ENCODE assay signal across 22 mouse cellular contexts in genomic region chr2:60375608-60376107, GRCm38 (mm10). TPM values are rescaled to one million over a fixed set of nuclear protein-coding genes. Genes with fewer than 3 reads are reported as not detected.
A peak's percentile ranks its signal among the peaks of the same experiment; 100 is the strongest.
DNase-seq lines count a peak whose midpoint lies in the region; ATAC-seq and TF ChIP-seq lines count a peak whose summit lies in the region.
"Had no signal": no experiment of that assay in that cellular context is flagged by ENCODE, and none has a peak within 500 bp of the region (broad histone marks: within the 10 kb centered on the region; RNA-seq: fewer than 3 reads in every experiment).

No protein-coding gene starts in this region.

- peak; percentile 84 for ATAC-seq in intestine, postnatal 0 days
- no peak for ATAC-seq in kidney, embryonic 14.5 days (ENCODE audit: low FRiP score, low TSS enrichment)
- ATAC-seq: activated CD4-positive, CD25-positive, alpha-beta regulatory T cell, adult 4 months; forebrain, embryonic 14.5 days; forebrain, postnatal 0 days; hindbrain, embryonic 16.5 days had no signal

- 0 out of 2 replicates have a peak overlapping the region, but pooled peaks have one; percentile 17 for H3K4me2 ChIP-seq in intestine, postnatal 0 days (replicated peaks; ENCODE audit: low read depth)
- H3K4me2 ChIP-seq in kidney, embryonic 14.5 days (replicated peaks; ENCODE audit: low read depth, low read length), result no peak overlapping the region
- H3K4me2 ChIP-seq: embryonic facial prominence, embryonic 12.5 days; embryonic facial prominence, embryonic 15.5 days; heart, embryonic 11.5 days; hindbrain, embryonic 12.5 days had no signal

- peaks cover 1% of the 10 kb centered on the region; the same call in 1 of the 2 replicates for H3K36me3 ChIP-seq in ES-E14 (ENCODE audit: control insufficient read depth, insufficient read depth, low read length, poor library complexity, severe bottlenecking)
- no peaks in the 10 kb centered on the region for H3K36me3 ChIP-seq in intestine, postnatal 0 days (ENCODE audit: control insufficient read depth, insufficient read depth)
- H3K36me3 ChIP-seq in kidney, embryonic 14.5 days (ENCODE audit: control insufficient read depth, insufficient read depth, low read length), result no peaks in the 10 kb centered on the region
- H3K36me3 ChIP-seq: embryonic facial prominence, embryonic 12.5 days; embryonic facial prominence, embryonic 15.5 days; hindbrain, embryonic 12.5 days had no signal

- TF ChIP-seq CTCF in intestine, postnatal 0 days (IDR thresholded peaks at IDR 0.05; ENCODE audit: low read depth), result no peak

- no peaks in the 10 kb centered on the region for H3K9me3 ChIP-seq in ES-E14 (ENCODE audit: control insufficient read depth, insufficient read depth, low read depth, low read length)
- no peaks in the 10 kb centered on the region for H3K9me3 ChIP-seq in intestine, postnatal 0 days (ENCODE audit: control insufficient read depth)
- no peaks in the 10 kb centered on the region for H3K9me3 ChIP-seq in kidney, embryonic 14.5 days (ENCODE audit: control insufficient read depth, low read length)
- H3K9me3 ChIP-seq: embryonic facial prominence, embryonic 12.5 days; embryonic facial prominence, embryonic 15.5 days; hindbrain, embryonic 12.5 days had no signal

- H3K4me1 ChIP-seq in ES-E14 (ENCODE audit: control insufficient read depth in 2 of 2, insufficient read depth in 2 of 2, low read length in 2 of 2, poor library complexity in 1 of 2), result peaks cover 0 to 7% of the 10 kb centered on the region in 2 experiments; a peak in 3 of 4 replicates
- H3K4me1 ChIP-seq in intestine, postnatal 0 days (replicated peaks; ENCODE audit: control insufficient read depth, insufficient read depth, low read length), result no peaks in the 10 kb centered on the region
- no peaks in the 10 kb centered on the region for H3K4me1 ChIP-seq in kidney, embryonic 14.5 days (ENCODE audit: control insufficient read depth, insufficient read depth, low read length)
- H3K4me1 ChIP-seq: embryonic facial prominence, embryonic 12.5 days; embryonic facial prominence, embryonic 15.5 days; hindbrain, embryonic 12.5 days had no signal

- H3K27me3 ChIP-seq in intestine, postnatal 0 days (replicated peaks; ENCODE audit: control insufficient read depth, insufficient read depth, low read length), result no peaks in the 10 kb centered on the region
- H3K27me3 ChIP-seq in kidney, embryonic 14.5 days (ENCODE audit: control insufficient read depth, insufficient read depth, low read length), result no peaks in the 10 kb centered on the region
- H3K27me3 ChIP-seq: embryonic facial prominence, embryonic 12.5 days; embryonic facial prominence, embryonic 15.5 days; hindbrain, embryonic 12.5 days had no signal

- 74% methylated on average over 15 of the region's 15 CpGs for WGBS in intestine, postnatal 0 days
- WGBS in kidney, embryonic 14.5 days, result 92% methylated on average over 15 of the region's 15 CpGs

- peak overlapping the region; percentile 4; the same call in 1 of the 2 replicates for H3K9ac ChIP-seq in ES-E14 (ENCODE audit: insufficient read depth, low read depth, low read length, poor library complexity, severe bottlenecking)
- H3K9ac ChIP-seq in intestine, postnatal 0 days (ENCODE audit: low read depth, low read length), result no peak overlapping the region
- H3K9ac ChIP-seq in kidney, embryonic 14.5 days (ENCODE audit: low read depth, low read length), result no peak overlapping the region
- H3K9ac ChIP-seq: embryonic facial prominence, embryonic 12.5 days; embryonic facial prominence, embryonic 15.5 days; forebrain, postnatal 0 days; hindbrain, embryonic 12.5 days had no signal

- in situ Hi-C loops in ES-E14 (cut with MboI; ENCODE audit: low sequenced_read_pairs in 2 of 2, unreplicated experiment in 2 of 2), result no loop called here

- peak overlapping the region; percentile 3; the same call in 1 of the 2 replicates for H3K27ac ChIP-seq in ES-E14 (ENCODE audit: insufficient read depth, low read depth, low read length, poor library complexity, severe bottlenecking)
- 0 out of 2 replicates have a peak overlapping the region, but pooled peaks have one; percentile 11 for H3K27ac ChIP-seq in intestine, postnatal 0 days (ENCODE audit: low read depth, low read length)
- H3K27ac ChIP-seq in kidney, embryonic 14.5 days (ENCODE audit: low read depth, low read length), result no peak overlapping the region
- H3K27ac ChIP-seq: embryonic facial prominence, embryonic 12.5 days; embryonic facial prominence, embryonic 15.5 days; gastrocnemius, adult 2 months; hindbrain, embryonic 12.5 days had no signal

- H3K4me3 ChIP-seq in ES-E14 (ENCODE audit: insufficient read depth in 1 of 2, low read depth in 1 of 2, low read length in 2 of 2, poor library complexity in 1 of 2, severe bottlenecking in 1 of 2), result peak overlapping the region; percentile 48 to 63; a peak in 3 of 4 replicates
- H3K4me3 ChIP-seq in intestine, postnatal 0 days (ENCODE audit: low read depth, low read length), result no peak overlapping the region
- H3K4me3 ChIP-seq in kidney, embryonic 14.5 days (ENCODE audit: low read length), result no peak overlapping the region
- H3K4me3 ChIP-seq: embryonic facial prominence, embryonic 12.5 days; embryonic facial prominence, embryonic 15.5 days; gastrocnemius, adult 2 months; hindbrain, embryonic 12.5 days had no signal

- DNase-seq in heart, adult 11 months, result peak; percentile 85
- DNase-seq in heart, adult 18-20 months, result no peak
- no peak for DNase-seq in ES-E14 (ENCODE audit: low read depth, low spot score)
- no peak for DNase-seq in right cerebral cortex, postnatal 36 days (ENCODE audit: low spot score in 2 of 2)
- DNase-seq: adrenal gland, adult 8-10 months; adrenal gland, postnatal 25 days; cerebellum, adult 18-20 months; cerebellum, adult 9-10 months; cerebellum, postnatal 25 days; forebrain, postnatal 0 days; gastrocnemius, adult 2 months; gastrocnemius, postnatal 14 days; kidney, adult 11 months had no signal

TF ChIP-seq in ES-E14, 5 proteins besides CTCF, POLR2A, EP300 and RAD21:
- TF ChIP-seq HCFC1 (IDR thresholded peaks at IDR 0.05; ENCODE audit: borderline replicate concordance, insufficient read depth, low read length) (no peak), ZNF384 (IDR thresholded peaks at IDR 0.05; ENCODE audit: low read depth, low read length) (no peak), ZC3H11A (IDR thresholded peaks at IDR 0.05; ENCODE audit: borderline replicate concordance, low read depth, low read length) (no peak), MAFK (IDR thresholded peaks at IDR 0.05; ENCODE audit: insufficient read depth, low read depth, low read length) (no peak), CHD2 (IDR thresholded peaks at IDR 0.05; ENCODE audit: low read depth, low read length) (no peak)

RNA-seq across cellular contexts. Expression of gene Ly75, which starts 7.4 kb away (rescaled TPM):
- total RNA-seq in heart, adult 18-20 months (2021), result 1 to 10 TPM; 1.1 to 1.6 TPM
- 20.1 and 50.1 TPM in 2 replicates for total RNA-seq in ES-E14 (2012; rRNA removed)
- polyA plus RNA-seq in intestine, postnatal 0 days (2015; fragmentation: Nextera tagmentation; extraction: Ambion mirVana), result 2.2 and 2.9 TPM in 2 replicates
- 1.8 and 4.5 TPM in 2 replicates for polyA plus RNA-seq in kidney, embryonic 14.5 days (2014; fragmentation: Nextera tagmentation; extraction: Ambion mirVana)

Comparison
In these comparisons a context has a peak if more than half of its experiments do, and no peak if none do; other contexts are left out.
1. H3K4me3 ChIP-seq: peak in ES-E14 (2 of 2); none in intestine, postnatal 0 days (single experiment) and kidney, embryonic 14.5 days (single experiment).